Mouse (Mus musculus) embryonic facial prominence, embryonic 11.5 days (tissue): Measurements from ENCODE around the gene Ext2. TPM values are rescaled to one million over a fixed set of nuclear protein-coding genes. Genes with fewer than 3 reads are reported as not detected.
A peak's percentile ranks its signal among the peaks of the same experiment; 100 is the strongest.

Experiments used
- ATAC-seq: fragments of 200-750 bp; cut with Nextera tagmentation; replicated peaks from 2 replicates; pipeline ENCODE4 v1.8.0; 2017; ENCODE audit warnings: low read depth; ENCODE audit not compliant: insufficient number of reproducible peaks, low FRiP score, low TSS enrichment
- DNase-seq: peaks from one replicate; pipeline ENCODE4 v3.0.0-alpha.2; 2015; ENCODE audit warnings: low spot score
- H3K27ac ChIP-seq: fragments of 300-500 bp; sonication (generic); replicated peaks from 2 replicates; pipeline ENCODE4 v1.5.1; 2014; ENCODE audit warnings: mild to moderate bottlenecking, low read depth, low read length, control low read depth
- H3K27me3 ChIP-seq: fragments of 300-500 bp; sonication (generic); 2 replicates; pipeline ENCODE4 v1.6.1; 2014; ENCODE audit warnings: mild to moderate bottlenecking, low read length, moderate library complexity, mixed read lengths; ENCODE audit not compliant: control insufficient read depth, insufficient read depth
- H3K36me3 ChIP-seq: fragments of 300-500 bp; sonication (generic); replicated peaks from 2 replicates; pipeline ENCODE4 v1.6.1; 2014; ENCODE audit warnings: low read depth, mild to moderate bottlenecking, low read length, moderate library complexity, mixed read lengths; ENCODE audit not compliant: control insufficient read depth, insufficient read depth
- H3K4me1 ChIP-seq: fragments of 300-500 bp; sonication (generic); 2 replicates; pipeline ENCODE4 v1.6.1; 2014; ENCODE audit warnings: low read length, mixed read lengths; ENCODE audit not compliant: control insufficient read depth, insufficient read depth
- H3K4me2 ChIP-seq: fragments of 300-500 bp; sonication (generic); 2 replicates; pipeline ENCODE4 v1.6.1; 2014; ENCODE audit warnings: low read depth, mild to moderate bottlenecking, control low read depth, low read length, moderate library complexity
- H3K4me3 ChIP-seq: fragments of 300-500 bp; sonication (generic); 2 replicates; pipeline ENCODE4 v1.5.1; 2014; ENCODE audit warnings: low read depth, low read length, control low read depth
- H3K9ac ChIP-seq: fragments of 300-500 bp; sonication (generic); replicated peaks from 2 replicates; pipeline ENCODE4 v1.6.1; 2014; ENCODE audit warnings: mild to moderate bottlenecking, control low read depth, low read length
- H3K9me3 ChIP-seq: fragments of 300-500 bp; sonication (generic); replicated peaks from 2 replicates; pipeline ENCODE4 v1.6.1; 2016; ENCODE audit warnings: mild to moderate bottlenecking, low read length, inconsistent platforms, mixed read lengths; ENCODE audit not compliant: control insufficient read depth
- WGBS: fragments of 180-500 bp; shearing (Covaris S2); extraction: QIAGEN DNeasy Blood & Tissue Kit; methylation state at CpG from one replicate; pipeline ENCODE4 v1.1.7; 2014; 5-methylcytosine and 5-hydroxymethylcytosine counted together
- polyA plus RNA-seq: library from polyadenylated mRNA; unstranded; fragments of >200 nt; fragmentation: Nextera tagmentation; extraction: Ambion mirVana; gene quantifications from 2 replicates; pipeline ENCODE4 v1.2.1, GENCODE M21; 2014

Gene Ext2
- polyA plus RNA-seq, 1 experiment from 2014 or later: 70.1 TPM

DNA sequence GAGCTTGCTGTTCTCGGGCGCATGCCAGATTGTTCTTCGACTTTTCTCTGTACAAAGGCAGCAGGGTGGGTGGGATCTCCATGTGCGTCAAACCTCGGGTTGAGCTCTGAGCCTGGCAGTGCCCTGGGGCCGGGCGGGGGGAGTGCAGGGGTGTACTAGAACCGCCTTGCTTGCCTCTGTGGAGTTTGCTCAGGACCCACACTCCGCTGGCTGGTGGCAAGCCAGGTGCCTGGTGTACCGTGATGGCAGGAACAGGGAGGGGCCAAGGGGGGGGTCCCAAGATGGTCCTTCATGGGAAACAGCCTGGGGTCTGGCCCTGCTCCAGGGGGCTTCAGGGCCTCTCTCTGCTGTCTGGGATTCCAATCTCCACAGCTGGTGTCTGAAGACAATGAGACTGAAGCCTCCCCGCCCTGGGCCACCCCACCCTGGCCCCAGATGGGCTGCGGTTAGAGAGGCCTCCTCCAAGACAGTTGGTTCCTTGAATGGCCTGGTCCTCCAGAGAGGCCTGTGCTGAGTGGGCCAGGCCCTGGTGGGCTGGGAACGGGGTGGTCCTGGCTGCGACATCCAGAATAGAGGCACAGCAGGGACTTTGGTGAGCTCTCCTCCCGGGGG lies 150.7 kb downstream of the Ext2 start:
- H3K9ac ChIP-seq: no peak overlapping the region
- no peak for ATAC-seq
- no peak overlapping the region for H3K4me2 ChIP-seq
- no peak overlapping the region for H3K4me3 ChIP-seq
- WGBS: 64% methylated on average over 15 of the region's 15 CpGs
- no peak for DNase-seq
- no peaks in the 10 kb centered on the region for H3K9me3 ChIP-seq
- H3K36me3 ChIP-seq: peaks cover 5% of the 10 kb centered on the region
- peaks cover 15% of the 10 kb centered on the region for H3K4me1 ChIP-seq
- H3K27ac ChIP-seq: no peak overlapping the region; the same call in 1 of the 2 replicates
- no peaks in the 10 kb centered on the region for H3K27me3 ChIP-seq

DNA sequence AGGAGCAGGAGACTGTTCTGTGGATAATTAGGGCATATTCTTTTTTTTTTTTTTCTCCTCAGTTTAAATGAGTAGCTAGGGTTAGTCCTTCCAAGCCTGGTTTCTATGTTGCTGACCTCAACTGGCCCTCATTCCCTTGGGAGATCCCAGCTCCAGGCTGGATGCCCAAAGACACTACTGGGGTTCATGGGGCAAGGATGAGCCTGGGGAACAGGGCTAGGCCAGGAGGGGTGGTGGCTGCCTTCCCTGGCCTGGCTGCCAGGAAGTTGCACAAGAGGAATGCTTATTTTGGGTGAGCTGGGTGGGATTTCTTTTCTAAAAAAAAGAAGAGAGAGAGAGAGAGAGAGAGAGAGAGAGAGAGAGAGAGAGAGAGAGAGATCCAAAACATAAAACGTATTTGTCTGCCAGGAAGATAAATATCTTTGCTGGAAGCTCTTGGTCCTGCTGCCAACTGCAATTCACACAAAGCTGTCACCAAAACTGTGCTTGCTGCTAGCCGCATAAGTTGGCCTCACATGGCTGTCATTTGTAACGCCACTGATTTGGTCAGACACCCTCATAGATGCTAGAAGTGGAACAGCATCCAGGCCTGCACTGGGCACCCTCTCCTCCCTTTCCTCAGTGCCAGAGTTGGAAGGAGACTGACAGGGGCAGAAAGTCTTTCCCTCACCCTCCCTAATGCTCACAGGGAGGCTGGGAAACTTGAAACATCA lies 156.1 kb downstream of the Ext2 start:
- Histone ChIP-seq H3K4me3 (no peak overlapping the region), H3K27me3 (no peaks in the 10 kb centered on the region), H3K4me1 (peaks cover 6% of the 10 kb centered on the region), H3K27ac (no peak overlapping the region), H3K9me3 (no peaks in the 10 kb centered on the region), H3K9ac (peak overlapping the region; percentile 25; the same call in 1 of the 2 replicates), H3K4me2 (no peak overlapping the region), H3K36me3 (peaks cover 5% of the 10 kb centered on the region)
- ATAC-seq: no peak
- 62% methylated on average over 3 of the region's 3 CpGs for WGBS
- no peak for DNase-seq

DNA sequence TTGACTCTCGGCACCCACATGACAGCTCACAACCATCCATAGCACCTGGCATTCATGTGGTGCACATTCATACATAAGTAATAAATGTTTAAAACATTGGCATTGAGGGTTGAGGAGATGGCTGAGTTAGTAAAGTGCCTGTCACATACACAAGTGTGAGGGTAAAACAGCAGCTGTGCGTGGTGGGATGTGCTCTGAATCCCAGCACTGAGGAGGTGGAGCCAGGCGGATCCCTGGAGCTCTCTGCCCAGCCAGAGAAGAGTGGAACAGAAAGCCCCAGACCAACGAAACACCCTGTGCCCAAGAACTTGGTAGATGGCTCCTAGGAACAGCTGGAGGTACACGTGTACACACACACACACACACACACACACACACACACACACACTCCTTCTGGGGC lies 156.9 kb downstream of the Ext2 start:
- 78% methylated on average over 5 of the region's 5 CpGs for WGBS

GRCm38 (mm10) chr2:93662240-93662865 lies 160.0 kb downstream of the Ext2 start:
- ATAC-seq: no peak
- H3K4me3 ChIP-seq: no peak overlapping the region
- H3K4me2 ChIP-seq: no peak overlapping the region
- no peaks in the 10 kb centered on the region for H3K36me3 ChIP-seq
- H3K9ac ChIP-seq: no peak overlapping the region
- H3K4me1 ChIP-seq: peaks cover 6% of the 10 kb centered on the region
- H3K9me3 ChIP-seq: no peaks in the 10 kb centered on the region
- peak; percentile 58 for DNase-seq
- WGBS: 6% methylated on average over 16 of the region's 16 CpGs
- 0 out of 2 replicates have a peak overlapping the region, but pooled peaks have one; percentile 3 for H3K27ac ChIP-seq
- H3K27me3 ChIP-seq: no peaks in the 10 kb centered on the region

More for the DNA sequence above, 156.9 kb downstream of the Ext2 start:
- no peaks in the 10 kb centered on the region for H3K9me3 ChIP-seq
- ATAC-seq (no peak), DNase-seq (no peak)
- H3K4me1 ChIP-seq: peaks cover 6% of the 10 kb centered on the region
- H3K4me2 ChIP-seq: no peak overlapping the region
- H3K4me3 ChIP-seq: no peak overlapping the region
- H3K36me3 ChIP-seq: peaks cover 5% of the 10 kb centered on the region
- no peaks in the 10 kb centered on the region for H3K27me3 ChIP-seq
- H3K9ac ChIP-seq: no peak overlapping the region
- no peak overlapping the region for H3K27ac ChIP-seq

DNA sequence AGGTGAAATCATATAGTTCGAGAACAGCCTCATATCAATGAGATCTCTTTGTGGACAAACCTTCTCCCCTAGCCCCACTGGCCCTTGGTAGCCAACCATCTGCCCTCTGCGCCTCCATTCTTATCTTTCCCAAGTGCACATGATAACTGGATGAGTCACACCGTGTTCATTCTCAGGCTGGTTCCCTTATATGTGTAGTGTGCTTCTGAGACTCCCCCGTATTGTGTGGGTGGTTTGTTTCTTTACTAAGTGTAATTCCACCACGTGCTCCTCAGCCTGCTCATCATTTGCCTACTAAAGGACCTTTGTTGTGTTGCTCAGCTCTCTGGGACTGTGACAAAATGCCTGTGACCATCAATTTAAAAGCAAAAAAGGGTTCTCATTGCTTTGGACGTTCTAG lies 161.3 kb downstream of the Ext2 start:
- Histone ChIP-seq H3K9me3 (no peaks in the 10 kb centered on the region), H3K27me3 (no peaks in the 10 kb centered on the region), H3K4me3 (no peak overlapping the region), H3K9ac (no peak overlapping the region), H3K27ac (no peak overlapping the region), H3K36me3 (no peaks in the 10 kb centered on the region), H3K4me1 (peaks cover 6% of the 10 kb centered on the region), H3K4me2 (no peak overlapping the region)
- no peak for ATAC-seq
- DNase-seq: no peak
- 84% methylated on average over 6 of the region's 6 CpGs for WGBS

- no peak overlapping the region for H3K27ac ChIP-seq
- H3K4me3 ChIP-seq: no peak overlapping the region
- DNase-seq (no peak), ATAC-seq (no peak; the same call in 1 of the 2 replicates)
- peaks cover 6% of the 10 kb centered on the region for H3K4me1 ChIP-seq
- H3K9me3 ChIP-seq: no peaks in the 10 kb centered on the region
- H3K27me3 ChIP-seq: no peaks in the 10 kb centered on the region
- no peaks in the 10 kb centered on the region for H3K36me3 ChIP-seq
- H3K9ac ChIP-seq: no peak overlapping the region
- no peak overlapping the region for H3K4me2 ChIP-seq
- WGBS: 77% methylated on average over 6 of the region's 6 CpGs
Measured at GRCm38 (mm10) chr2:93659705-93660308, 162.6 kb downstream of the Ext2 start.

DNA sequence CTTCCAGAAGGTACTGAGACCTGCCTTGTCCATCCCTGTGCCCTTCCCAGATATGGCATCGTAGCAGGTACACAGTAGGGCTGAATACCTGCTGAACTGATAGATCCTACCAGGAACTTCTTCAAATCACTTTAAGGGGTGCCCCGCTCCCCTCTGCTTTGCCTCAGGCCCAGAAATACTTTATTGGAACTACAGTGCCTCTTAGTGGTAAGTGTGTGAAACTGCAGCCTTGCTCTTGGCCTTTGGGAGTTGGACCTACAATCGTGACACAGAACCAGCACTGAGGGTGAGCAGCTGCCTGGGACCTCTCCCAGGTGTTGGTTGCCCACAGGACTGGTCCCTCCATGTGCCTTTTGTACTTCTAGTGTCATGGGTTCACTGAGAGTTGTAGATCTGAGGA lies 163.4 kb downstream of the Ext2 start:
- WGBS: 33% methylated on average over 3 of the region's 3 CpGs
- no peak for ATAC-seq
- no peak overlapping the region for H3K27ac ChIP-seq
- H3K9me3 ChIP-seq: no peaks in the 10 kb centered on the region
- no peaks in the 10 kb centered on the region for H3K36me3 ChIP-seq
- peak; percentile 70 for DNase-seq
- no peak overlapping the region for H3K9ac ChIP-seq
- H3K4me1 ChIP-seq: peaks cover 6% of the 10 kb centered on the region
- H3K4me3 ChIP-seq: no peak overlapping the region
- no peaks in the 10 kb centered on the region for H3K27me3 ChIP-seq
- H3K4me2 ChIP-seq: no peak overlapping the region
